Mouse (Mus musculus) adrenal gland, adult 18-20 months (tissue): ENCODE measurements around the gene Aars2. TPM values are rescaled to one million over a fixed set of nuclear protein-coding genes. Genes with fewer than 3 reads are reported as not detected.
A peak's percentile ranks its signal among the peaks of the same experiment; 100 is the strongest.

Experiments used
- DNase-seq, 2 experiments: peaks; one replicate each; pipeline ENCODE4 v3.0.0; 2021 to 2022; ENCODE audit warnings: low spot score in 2 of 2
- total RNA-seq, 2 experiments: library from RNA; stranded (reverse); gene quantifications; 1 replicate in 1 of 2; 2 replicates in 1 of 2; pipeline ENCODE4 v1.2.3; 2021

Gene Aars2
- total RNA-seq, 2 experiments from 2014 or later, result 15.8 to 17.3 TPM

DNA sequence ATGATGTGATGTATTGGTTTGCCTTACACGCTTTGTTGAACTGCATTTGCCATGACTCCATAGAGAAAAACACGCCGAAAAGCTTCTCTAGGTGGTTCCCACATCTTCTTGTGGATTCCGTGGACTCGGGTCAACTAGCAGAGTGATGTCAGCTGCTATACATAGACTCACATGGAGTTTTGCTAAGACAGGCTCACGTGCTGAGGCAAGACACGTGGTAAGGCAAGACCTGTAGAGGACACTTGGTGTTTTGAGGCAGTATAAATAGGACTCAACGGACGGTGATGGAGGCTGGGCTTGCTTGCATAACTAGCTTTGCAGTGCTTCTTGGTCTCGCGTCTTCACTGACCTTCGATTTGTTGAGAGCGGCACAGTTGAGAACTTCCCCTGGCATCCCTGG is 8.2 kb upstream of the Aars2 start:
- no peak for DNase-seq

DNA sequence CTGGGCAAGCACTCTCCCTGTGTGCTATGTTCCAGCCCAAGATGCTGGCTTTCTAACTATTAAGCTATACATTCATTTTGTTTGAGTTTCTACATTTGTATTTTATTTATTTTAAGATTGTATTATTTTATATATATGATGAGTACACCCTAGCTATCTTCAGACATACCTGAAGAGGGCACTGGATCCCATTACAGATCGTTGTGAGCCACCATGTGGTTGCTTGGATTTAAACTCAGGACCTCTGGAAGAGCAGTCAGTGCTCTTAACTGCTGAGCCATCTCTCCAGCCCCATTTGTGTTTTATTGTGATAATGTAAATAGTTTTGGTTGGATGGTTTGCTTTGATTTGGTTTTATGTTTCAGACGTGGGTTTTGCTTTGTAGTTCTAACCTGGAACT is 7.1 kb upstream of the Aars2 start:
- DNase-seq, result no peak

DNA sequence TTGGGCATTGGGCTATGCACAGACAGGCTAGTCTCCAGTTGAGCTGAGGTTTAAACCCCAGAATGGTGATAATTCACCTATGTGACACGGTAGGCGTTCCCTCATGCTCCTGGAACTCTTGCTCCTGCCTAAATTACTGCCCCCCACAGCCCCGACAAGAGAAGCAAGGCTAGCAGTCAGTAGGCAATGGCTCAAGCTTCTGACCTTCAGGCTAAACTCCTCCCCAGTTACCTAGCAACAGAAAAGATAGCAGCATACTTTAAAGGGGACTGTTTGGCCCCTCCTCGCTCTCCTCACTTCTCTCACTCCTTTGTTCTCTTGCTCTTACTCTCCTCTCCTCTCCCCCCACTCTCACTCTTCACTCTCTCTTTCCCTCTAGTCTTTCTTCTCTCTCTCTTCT is 5.7 kb upstream of the Aars2 start:
- no peak for DNase-seq

DNA sequence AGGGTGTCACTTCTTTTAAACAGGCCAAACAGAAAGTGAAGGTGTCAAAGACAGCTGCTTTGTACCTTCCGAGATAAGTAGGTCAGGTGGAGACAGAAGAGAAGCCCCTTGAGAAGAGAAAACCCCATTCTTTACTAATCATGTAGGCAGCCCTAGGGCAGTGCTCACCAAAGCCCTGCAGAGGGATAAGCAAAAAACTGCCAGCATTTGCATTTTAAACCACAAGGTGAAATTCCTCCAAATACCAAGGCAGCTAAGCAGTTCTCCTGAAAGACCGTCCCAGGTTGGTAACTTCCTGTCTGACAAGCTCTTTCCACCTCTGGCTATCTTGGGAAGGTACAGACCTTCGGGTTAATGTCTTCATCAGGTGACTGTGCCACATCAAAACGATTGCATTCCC is 4.3 kb upstream of the Aars2 start:
- DNase-seq, result no peak

DNA sequence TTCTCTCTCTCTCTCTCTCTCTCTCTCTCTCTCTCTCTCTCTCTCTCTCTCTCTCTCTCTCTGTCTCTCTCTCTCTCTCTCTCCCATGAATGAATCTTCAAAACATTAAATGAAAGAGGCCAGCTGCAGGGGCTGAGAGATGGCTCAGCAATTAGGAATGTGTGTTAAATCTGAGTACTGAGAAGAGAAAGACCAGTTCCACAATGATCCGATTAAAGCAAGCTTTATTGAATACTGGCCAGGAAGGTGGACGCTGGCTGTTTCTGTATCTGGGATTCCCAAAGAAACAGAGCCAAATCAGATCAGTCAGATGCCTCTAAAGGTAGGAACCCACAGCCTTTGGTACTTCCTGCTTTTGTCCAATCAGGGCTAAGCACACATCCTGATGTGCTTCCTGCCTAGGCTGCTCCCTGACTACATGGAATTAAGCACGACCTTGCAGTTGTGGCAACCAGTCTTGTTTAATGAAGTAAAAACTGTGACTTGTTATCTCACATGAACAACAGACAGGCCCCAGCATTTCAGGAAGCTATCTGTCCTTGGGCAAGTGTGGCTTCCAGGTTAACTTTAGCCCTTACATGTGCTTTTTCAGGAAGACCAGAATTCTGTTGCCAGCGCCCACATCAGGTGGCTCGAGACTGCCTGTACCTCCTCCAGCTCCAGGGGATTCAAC is 3.2 kb upstream of the Aars2 start:
- DNase-seq, result no peak

DNA sequence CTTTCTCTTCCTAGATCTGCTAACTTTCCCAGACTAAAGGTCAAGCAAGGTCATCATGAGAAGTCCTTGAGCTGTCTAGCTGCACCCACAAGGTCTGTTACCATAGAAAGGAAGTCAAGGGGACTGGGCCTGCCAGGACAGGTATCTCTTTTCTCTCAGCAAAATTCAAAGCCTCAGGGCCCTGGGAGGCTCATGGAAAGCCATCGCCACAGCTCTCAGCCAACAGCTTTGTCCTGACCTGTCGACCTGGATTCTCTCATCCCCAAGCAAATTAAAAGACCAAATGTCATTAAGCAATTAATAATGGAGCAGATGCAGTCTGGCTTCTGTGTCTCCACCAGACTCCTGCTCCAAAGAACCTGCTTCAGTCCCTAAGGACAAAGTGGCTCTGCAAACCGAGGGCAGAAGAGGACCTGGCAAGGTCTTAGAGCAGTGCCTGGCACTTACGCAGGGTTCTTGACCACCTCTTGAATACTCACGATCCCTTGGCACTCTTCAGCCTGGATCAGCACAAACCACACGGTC is 638 bp upstream of the Aars2 start:
- no peak for DNase-seq

DNA sequence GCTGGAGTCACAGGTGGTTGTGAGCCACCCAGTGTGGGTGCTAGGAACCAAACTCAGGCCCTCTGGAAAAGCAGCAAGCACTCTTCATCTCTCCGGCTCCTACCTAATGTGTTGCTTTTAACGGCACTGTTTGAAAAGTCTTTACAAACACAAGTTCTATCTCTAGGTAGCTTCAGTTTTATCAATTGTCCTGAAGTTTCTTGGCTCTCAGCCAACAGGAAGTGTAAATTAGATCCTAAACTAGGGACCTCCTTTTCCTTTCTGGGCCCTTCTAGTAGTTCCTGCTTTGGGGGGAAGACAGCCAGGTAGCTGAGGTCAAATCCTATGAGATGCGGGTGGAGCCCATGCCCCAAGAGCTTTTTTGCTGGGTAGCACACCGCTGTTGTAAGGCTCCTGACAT is 4.2 kb downstream of the Aars2 start:
- no peak for DNase-seq

DNA sequence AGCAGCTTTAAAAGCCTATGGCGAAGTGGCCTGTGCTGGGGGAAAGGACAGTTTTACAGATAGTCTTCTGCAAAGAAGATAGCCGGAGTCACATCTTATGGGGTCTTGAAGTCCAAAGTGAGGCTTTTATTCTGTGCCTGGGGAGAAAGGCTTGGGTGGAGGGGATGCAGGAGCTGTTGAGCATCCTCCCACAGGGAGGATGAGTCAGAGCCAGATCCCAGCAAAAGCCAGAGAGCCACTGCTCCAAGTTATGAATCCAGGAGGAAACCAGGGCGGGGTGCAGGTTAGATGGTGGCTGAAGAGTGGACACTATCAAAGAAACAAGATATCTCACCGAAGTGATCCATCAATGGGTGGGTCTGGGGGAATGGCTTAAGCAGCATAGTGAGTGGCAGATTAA is 5.1 kb downstream of the Aars2 start:
- DNase-seq, result no peak

DNA sequence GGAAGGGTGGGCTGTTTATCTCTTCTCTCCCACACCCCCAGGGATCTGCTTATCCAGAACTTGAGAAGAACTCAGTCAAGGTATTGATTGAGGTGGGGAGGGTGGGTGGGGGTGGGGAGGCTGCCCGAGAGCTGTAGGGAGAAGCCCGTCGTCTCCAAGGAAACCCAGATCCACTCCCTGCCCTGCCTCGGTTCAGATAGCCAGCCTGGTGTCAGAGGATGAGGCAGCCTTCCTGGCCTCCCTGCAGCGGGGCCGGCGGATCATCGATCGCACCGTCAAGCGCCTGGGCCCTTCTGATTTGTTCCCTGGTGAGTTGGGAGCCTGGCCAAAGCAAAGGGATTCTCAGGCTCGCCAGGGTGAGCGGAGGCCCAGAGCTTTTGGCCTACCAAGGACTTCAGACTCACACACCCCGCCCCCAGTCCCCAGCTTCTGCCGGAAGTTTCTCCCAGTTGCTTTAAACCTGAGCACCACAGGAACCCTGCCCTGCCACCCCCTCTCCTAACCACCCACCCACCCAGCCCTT is 8.6 kb downstream of the Aars2 start:
- DNase-seq, result no peak

DNA sequence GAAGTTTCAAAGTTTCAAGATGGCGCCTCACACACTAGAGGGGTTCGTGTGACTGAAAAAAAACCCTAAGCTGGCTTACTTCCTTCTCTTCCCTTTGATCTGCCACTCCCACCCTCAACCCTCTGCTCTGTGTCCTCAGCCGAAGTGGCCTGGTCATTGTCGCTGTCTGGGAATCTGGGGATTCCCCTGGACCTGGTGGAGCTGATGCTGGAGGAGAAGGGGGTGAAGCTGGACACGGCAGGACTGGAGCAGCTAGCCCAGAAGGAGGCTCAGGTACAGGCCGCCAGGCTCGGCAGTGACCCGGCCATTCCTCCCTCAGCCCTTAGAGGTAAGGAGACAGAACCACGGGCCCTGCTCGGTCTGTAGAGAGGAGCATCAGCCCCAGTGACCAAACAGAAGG is 9.2 kb downstream of the Aars2 start:
- no peak for DNase-seq

DNA sequence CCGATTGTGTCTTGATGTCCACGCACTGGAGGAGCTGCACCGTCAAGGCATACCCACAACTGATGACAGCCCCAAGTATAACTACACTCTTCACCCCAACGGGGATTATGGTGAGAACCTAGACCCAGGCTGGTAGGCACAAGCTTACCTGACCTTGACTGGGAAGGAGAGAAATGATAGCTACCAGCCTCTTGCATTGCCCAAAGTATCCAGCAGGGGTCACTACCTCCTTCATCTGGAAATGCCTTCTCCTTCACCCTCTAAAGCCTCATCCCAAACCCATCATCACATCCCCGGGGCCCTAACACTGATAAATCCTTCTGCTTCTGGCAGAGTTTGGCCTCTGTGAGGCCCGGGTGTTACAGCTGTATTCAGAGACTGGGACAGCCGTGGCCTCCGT is 9.8 kb downstream of the Aars2 start:
- peak; percentile 70 to 75 for DNase-seq

DNA sequence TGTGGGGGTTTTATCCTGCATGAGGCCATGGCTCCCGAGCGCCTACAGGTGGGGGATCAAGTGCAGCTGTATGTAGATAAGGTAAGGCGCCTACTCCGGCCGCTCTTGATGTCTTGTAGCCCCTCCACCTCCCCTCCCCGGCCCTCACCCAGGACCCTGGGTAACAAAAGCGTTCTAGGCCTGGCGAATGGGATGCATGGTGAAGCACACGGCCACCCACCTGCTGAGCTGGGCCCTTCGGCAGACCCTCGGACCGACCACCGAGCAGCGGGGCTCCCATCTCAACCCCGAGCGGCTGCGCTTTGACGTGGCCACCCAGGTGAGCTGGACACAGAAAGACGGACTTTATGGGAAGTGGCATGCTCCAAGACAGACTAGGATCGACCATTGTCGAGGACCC is 10.5 kb downstream of the Aars2 start:
- no peak for DNase-seq

DNA sequence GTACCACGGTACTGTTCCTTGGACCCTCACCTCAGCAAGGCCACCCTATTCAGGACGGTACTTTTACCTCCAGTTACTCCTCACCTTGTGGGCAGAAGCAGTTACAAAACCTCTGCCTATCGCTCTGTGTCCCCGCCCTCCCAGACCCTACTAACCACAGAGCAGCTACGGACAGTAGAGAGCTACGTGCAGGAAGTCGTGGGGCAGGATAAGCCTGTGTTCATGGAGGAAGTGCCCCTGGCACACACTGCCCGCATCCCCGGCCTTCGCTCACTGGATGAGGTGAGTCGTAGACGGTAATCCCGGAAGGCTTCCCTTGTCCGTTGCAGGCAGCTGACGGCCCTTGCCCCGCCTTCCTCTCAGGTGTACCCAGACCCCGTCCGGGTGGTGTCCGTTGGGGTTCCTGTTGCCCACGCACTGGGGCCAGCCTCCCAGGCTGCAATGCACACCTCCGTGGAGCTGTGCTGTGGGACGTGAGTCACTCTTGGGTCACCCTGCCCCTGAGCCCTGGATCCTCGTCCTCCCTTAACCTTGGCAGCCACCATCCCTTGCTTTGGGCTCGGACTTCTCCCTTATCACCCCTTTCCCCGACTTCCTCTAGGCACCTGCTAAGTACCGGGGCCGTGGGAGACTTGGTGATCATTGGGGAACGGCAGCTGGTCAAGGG is 11.0 kb downstream of the Aars2 start:
- no peak for DNase-seq

DNA sequence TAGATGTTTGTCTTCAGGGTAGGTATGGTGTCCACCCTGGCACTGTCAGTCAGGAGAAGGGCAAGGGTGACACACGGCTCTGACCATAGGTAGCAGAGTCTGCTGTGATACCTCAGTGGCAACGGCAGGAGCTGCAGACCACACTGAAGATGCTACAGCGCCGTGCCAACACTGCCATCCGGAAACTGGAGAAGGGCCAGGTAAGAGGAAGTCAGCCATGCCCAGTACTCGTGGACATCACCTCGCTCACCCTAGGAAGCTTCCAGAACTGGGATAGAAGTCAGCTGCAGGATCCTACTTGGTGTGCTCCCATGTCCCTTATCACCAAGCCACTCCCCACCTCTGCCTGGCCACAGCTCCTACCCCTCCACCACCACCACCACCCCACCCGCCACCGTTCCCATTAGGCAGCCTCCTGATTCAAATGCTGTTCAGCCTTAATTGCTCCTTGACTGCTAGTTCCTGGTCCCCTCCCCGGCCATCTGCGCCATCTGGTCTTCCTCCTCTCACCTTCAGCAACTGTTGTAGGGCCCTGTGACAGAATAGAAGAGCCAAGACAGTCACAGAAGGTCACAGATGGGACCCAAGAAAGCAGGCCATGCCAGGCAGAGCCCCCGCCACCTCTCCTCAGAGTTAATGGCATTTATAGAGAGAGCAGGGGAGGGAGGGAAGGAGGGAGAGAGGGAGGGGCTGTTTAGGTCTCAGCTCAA is 12.3 kb downstream of the Aars2 start:
- no peak for DNase-seq

DNA sequence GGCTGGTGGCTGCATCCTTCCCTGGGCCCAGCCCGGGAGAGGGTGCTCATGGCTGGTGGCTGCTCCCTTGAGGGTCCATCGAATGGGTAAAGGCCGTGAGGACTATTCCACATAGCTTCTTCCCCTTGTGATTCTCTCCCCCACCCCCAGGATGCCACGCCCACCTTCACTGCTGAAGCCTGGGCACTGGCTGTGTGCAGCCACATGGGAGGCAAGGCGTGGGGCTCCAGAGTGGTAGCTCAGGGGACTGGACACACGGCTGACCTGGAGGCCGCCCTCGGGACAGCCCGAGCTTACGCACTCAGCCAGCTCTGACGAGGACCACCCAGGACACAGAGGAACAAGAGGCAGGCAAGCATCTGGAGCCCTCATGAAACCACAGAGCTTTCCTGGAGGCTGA is 13.5 kb downstream of the Aars2 start:
- no peak for DNase-seq

DNA sequence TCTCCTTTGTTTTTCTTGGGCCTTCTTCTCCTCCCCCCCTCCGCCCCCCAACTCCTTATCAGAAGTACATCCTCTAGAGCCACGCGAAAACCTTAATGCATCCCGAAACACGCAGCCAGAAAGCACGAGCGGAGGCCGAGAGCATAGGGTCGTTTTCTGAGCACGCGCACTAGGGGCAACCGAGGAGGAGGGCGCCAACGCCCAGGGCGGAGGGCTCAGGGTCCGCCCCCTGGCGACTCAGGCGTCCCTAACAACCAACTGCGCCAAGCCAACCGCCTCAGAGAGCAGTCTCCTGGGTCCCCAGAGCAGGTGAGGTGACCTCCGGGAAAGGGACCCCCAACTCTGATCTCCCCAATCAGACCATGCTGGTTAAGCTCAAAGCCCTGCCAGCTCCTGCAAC is 16.6 kb downstream of the Aars2 start, which contains the start of gene Tcte1:
TSS of gene Tcte1 (plus strand) at position 172 of the 400 bp plus-strand sequence.
- DNase-seq, result no peak

DNA sequence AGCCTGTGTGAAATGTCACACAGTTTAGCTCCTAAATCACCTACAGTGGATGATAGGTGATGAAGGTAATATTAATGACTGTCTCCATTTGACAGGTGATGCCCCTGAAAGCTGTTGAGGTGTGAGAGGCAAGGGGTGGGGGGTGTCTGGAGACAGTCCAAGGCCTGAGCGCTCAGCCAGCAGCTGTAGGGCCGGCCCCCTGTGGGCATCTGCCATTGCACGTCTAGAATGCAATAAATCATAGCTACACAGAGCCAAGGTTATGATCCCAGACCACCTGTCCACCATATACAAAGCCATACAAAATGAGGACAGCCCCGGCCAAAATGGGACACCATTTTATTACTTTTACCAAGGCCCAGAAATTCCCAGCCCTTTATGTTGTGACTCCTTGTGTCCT is 18.3 kb downstream of the Aars2 start:
- DNase-seq, result no peak

DNA sequence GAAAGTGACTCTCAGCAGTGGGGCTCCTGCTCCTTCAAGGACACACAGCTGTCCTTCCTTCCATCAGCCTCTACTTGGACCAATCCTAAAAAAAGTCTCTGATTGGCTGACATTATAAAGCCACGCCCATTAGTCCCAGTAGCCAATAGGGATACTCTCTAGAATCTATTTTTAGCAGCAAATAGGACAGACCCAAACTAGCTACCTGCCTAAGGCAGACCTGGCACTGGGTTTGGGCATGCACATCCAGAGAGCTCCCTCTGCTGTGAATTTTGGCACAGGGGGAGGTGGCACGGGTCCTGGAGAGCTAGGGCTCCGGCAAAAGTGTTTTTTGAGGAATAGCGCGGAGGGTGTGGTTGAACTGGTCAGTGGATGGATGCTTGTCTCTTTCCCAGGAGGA is 19.9 kb downstream of the Aars2 start:
- no peak for DNase-seq

DNA sequence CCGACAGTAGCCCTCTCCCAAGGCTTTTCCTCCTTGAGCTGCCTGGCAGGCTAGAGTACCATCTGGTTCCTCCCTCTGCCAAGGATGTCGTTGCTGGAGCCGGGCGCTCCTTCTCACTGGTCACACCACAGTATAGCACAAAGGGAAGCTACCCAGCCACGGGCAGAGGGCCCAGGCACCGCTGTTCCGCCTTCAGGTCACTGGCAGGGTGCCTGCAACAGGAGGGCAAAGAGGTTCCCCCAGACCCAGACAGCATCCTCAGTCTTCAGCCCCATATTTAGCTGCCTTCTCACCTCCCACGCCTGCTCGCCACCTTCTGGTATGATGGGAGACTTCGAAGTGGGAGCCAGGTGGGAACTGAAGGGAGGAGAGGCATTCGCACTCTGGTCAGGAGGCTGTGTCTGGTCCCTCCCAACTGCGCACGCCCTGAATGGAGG is 23.7 kb downstream of the Aars2 start:
- no peak for DNase-seq

DNA sequence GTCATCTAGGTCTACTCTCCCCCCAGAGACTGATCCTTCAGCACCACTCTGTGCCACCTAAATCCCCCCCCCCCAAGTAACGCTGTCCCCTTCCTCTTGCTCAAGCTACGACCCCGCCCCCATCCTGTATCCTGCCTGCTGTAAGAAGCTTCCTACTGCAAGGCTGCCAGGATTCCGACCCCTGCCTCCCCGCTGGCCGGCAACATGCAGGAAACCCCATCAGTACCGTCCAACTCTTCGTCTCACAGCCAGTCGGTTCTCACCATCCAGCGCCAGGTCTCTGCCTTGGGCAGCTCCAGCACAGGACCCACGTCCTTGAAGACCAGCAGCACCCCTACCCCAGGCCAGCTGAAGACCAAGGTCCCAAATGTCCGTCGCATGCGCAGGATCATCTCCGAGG is 26.3 kb downstream of the Aars2 start:
- no peak for DNase-seq

DNA sequence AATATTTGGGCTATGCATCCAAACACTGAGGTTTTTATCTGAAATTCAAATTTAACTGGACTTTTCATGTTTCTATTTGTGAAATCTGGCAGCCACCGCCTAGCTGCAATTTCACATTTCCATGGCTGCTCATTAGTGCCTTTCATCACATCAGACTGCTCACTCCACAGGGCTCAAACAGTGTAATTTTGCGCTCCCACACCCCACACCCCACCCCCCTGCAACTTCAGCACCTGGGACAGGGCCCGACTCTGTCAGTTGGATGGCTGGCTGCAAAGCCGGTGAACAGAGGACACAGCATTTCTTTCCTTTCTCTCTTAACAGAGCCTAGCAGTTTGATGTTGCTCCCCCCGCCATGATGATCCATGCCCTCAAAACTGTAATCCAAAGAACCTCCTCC is 29.6 kb downstream of the Aars2 start:
- no peak for DNase-seq

DNA sequence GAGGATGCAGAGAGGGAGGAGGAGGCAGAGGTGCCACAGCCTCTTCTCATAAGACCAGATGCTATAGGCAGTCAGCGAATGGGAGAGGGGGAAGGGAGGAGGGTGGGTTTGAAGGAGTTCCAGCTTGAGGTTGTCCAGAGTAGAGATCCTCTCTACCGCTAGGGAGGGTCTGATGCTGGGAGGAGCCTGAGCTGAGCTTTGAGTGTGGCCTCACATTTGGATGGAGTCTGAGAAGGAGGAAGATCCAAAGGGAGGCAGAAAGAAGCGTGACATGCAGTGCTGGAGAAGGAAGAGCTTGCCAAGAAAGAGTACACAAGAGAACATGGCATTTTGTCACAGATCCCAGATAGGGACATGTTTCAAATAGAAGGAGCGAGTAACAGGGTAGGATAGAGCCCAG is 31.8 kb downstream of the Aars2 start:
- DNase-seq, result no peak
